Mouse (Mus musculus) layer of hippocampus, postnatal 14 days (tissue): ENCODE data around the gene Fam213b. TPM values are rescaled to one million over a fixed set of nuclear protein-coding genes. Genes with fewer than 3 reads are reported as not detected.

Experiments used
- DNase-seq, 2 experiments: peaks; one replicate each; pipeline ENCODE4 v3.0.0; 2021 to 2022; ENCODE audit warnings: low spot score in 2 of 2, mixed read lengths in 1 of 2
- total RNA-seq, 2 experiments: library from RNA; stranded (reverse); gene quantifications; 2 replicates each; pipeline ENCODE4 v1.2.3; 2021

Fam213b gene
- total RNA-seq, 2 experiments from 2014 or later: 34.2 to 40.9 TPM

GRCm38 (mm10) chr4:154886876-154887592 is 11.9 kb downstream of the Fam213b start:
- DNase-seq: no peak

- DNase-seq: no peak
Measured at GRCm38 (mm10) chr4:154885416-154885815, 13.5 kb downstream of the Fam213b start.

- no peak for DNase-seq
Measured at GRCm38 (mm10) chr4:154882014-154882659, 16.8 kb downstream of the Fam213b start.

GRCm38 (mm10) chr4:154880730-154881129 is 18.2 kb downstream of the Fam213b start:
- no peak for DNase-seq

- DNase-seq: peak; percentile 86 to 94
Measured at GRCm38 (mm10) chr4:154877864-154878548, 20.9 kb downstream of the Fam213b start.

GRCm38 (mm10) chr4:154873186-154873585 is 25.7 kb downstream of the Fam213b start:
- DNase-seq: no peak

GRCm38 (mm10) chr4:154871757-154872251 is 27.1 kb downstream of the Fam213b start:
- no peak for DNase-seq

- no peak for DNase-seq
Measured at GRCm38 (mm10) chr4:154870721-154871120, 28.2 kb downstream of the Fam213b start.

- DNase-seq: no peak
Measured at GRCm38 (mm10) chr4:154869440-154869839, 29.5 kb downstream of the Fam213b start, which contains the start of gene Mmel1. Gene Mmel1, plus strand, starts transcription at chr4:154869585.

GRCm38 (mm10) chr4:154867257-154867656 is 31.7 kb downstream of the Fam213b start:
- DNase-seq: no peak

- DNase-seq: no peak
Measured at GRCm38 (mm10) chr4:154866391-154866790, 32.5 kb downstream of the Fam213b start.

GRCm38 (mm10) chr4:154864961-154865760 is 33.8 kb downstream of the Fam213b start:
- no peak for DNase-seq

GRCm38 (mm10) chr4:154864271-154864771 is 34.6 kb downstream of the Fam213b start:
- peak; percentile 82 to 90 for DNase-seq

- no peak for DNase-seq
Measured at GRCm38 (mm10) chr4:154863436-154863935, 35.4 kb downstream of the Fam213b start.

GRCm38 (mm10) chr4:154861967-154862366 is 37.0 kb downstream of the Fam213b start:
- no peak for DNase-seq

- no peak for DNase-seq
Measured at GRCm38 (mm10) chr4:154858601-154859000, 40.3 kb downstream of the Fam213b start.

GRCm38 (mm10) chr4:154857366-154858240 is 41.3 kb downstream of the Fam213b start:
- no peak for DNase-seq

- no peak for DNase-seq
Measured at GRCm38 (mm10) chr4:154856882-154857281, 42.1 kb downstream of the Fam213b start.

- no peak for DNase-seq
Measured at GRCm38 (mm10) chr4:154856480-154856837, 42.5 kb downstream of the Fam213b start.
